Mouse (Mus musculus) lung, adult 18-20 months (tissue): Measurements from ENCODE around the gene Lck.

Experiments used
- DNase-seq, 2 experiments: peaks; one replicate each; pipeline ENCODE4 v3.0.0; 2022; ENCODE audit warnings: mixed read lengths in 2 of 2

The Lck gene

GRCm38 (mm10) chr4:129573430-129573829, at the start of gene Lck:
Gene Lck, minus strand, starts transcription at chr4:129573641.
- no peak for DNase-seq

GRCm38 (mm10) chr4:129622803-129623535, 49.5 kb upstream of the Lck start:
- DNase-seq = no peak

- DNase-seq = no peak
These were observed 48.8 kb upstream of the Lck start for GRCm38 (mm10) chr4:129622120-129622802.

- peak; percentile 61 to 69 for DNase-seq
These were observed 47.9 kb upstream of the Lck start for GRCm38 (mm10) chr4:129621283-129621841.

GRCm38 (mm10) chr4:129620419-129621282, 47.2 kb upstream of the Lck start:
- no peak for DNase-seq

- DNase-seq = peak; percentile 96 to 97
These were observed 45.6 kb upstream of the Lck start, which contains the start of gene Iqcc for GRCm38 (mm10) chr4:129618786-129619691. Gene Iqcc, minus strand, starts transcription at chr4:129619099.

- DNase-seq = no peak
These were observed 44.6 kb upstream of the Lck start for GRCm38 (mm10) chr4:129618031-129618430.

- no peak for DNase-seq
These were observed 43.7 kb upstream of the Lck start for GRCm38 (mm10) chr4:129617121-129617641.

- no peak for DNase-seq
These were observed 43.2 kb upstream of the Lck start for GRCm38 (mm10) chr4:129616631-129617030.

- no peak for DNase-seq
These were observed 42.4 kb upstream of the Lck start for GRCm38 (mm10) chr4:129615801-129616290.

GRCm38 (mm10) chr4:129614093-129614492, 40.7 kb upstream of the Lck start, which contains the start of gene Dcdc2b:
Gene Dcdc2b, minus strand, starts transcription at chr4:129614257.
- peak; percentile 83 to 87 for DNase-seq

GRCm38 (mm10) chr4:129610472-129610871, 37.0 kb upstream of the Lck start:
- no peak for DNase-seq

- DNase-seq = no peak
These were observed 36.6 kb upstream of the Lck start for GRCm38 (mm10) chr4:129610026-129610425.

GRCm38 (mm10) chr4:129609139-129609631, 35.7 kb upstream of the Lck start:
- DNase-seq = no peak

GRCm38 (mm10) chr4:129608426-129609025, 35.1 kb upstream of the Lck start:
- peak; percentile 76 to 84 for DNase-seq

- DNase-seq = peak; percentile 84 to 89
These were observed 27.1 kb upstream of the Lck start, which contains the start of the genes Eif3i and Tmem234 for GRCm38 (mm10) chr4:129600233-129601158. Gene Eif3i, minus strand, starts transcription at chr4:129600648. Gene Tmem234, plus strand, starts transcription at chr4:129600668.

GRCm38 (mm10) chr4:129588865-129589264, 15.4 kb upstream of the Lck start:
- no peak for DNase-seq

- no peak for DNase-seq
These were observed 13.5 kb upstream of the Lck start for GRCm38 (mm10) chr4:129586943-129587342.

- no peak for DNase-seq
These were observed 12.3 kb upstream of the Lck start for GRCm38 (mm10) chr4:129585773-129586172.
